Mouse (Mus musculus): Measurements from ENCODE around the gene Pkdrej.

The Pkdrej gene

GRCm38 (mm10) chr15:85766677-85767076 is 54.9 kb downstream of the Pkdrej start:
- no peak for DNase-seq

GRCm38 (mm10) chr15:85765022-85765421 is 56.5 kb downstream of the Pkdrej start:
- no peak for DNase-seq

Measured in cerebellum, adult 11-12 months (tissue).